Mouse (Mus musculus) myocyte (in vitro differentiated cells): ENCODE data around the gene Kcnk2. TPM values are rescaled to one million over a fixed set of nuclear protein-coding genes. Genes with fewer than 3 reads are reported as not detected.

Source experiments
- H3K27me3 ChIP-seq: one replicate; pipeline ENCODE4 v1.6.1; 2011; ENCODE audit not compliant: control insufficient read depth, insufficient read depth, insufficient read length
- H3K36me3 ChIP-seq: one replicate; pipeline ENCODE4 v1.6.1; 2011; ENCODE audit not compliant: control insufficient read depth, insufficient read depth
- H3K4me2 ChIP-seq: one replicate; pipeline ENCODE4 v1.6.1; 2011; ENCODE audit warnings: low read depth, control low read depth
- H3K4me3 ChIP-seq: one replicate; pipeline ENCODE4 v1.5.1; 2011; ENCODE audit warnings: mild to moderate bottlenecking, control low read depth, moderate library complexity
- H3K79me2 ChIP-seq: one replicate; pipeline ENCODE4 v1.6.1; 2011; ENCODE audit not compliant: control insufficient read depth, insufficient read depth
- H3ac ChIP-seq: one replicate; pipeline ENCODE4 v1.6.1; 2011; ENCODE audit not compliant: control insufficient read depth, insufficient read length
- CEBPB ChIP-seq: IDR thresholded peaks from 2 replicates; pipeline ENCODE4 v1.6.1; 2011; ENCODE audit warnings: mild to moderate bottlenecking, moderate library complexity; ENCODE audit not compliant: poor library complexity, insufficient read depth, severe bottlenecking
- E2F4 ChIP-seq: IDR thresholded peaks from one replicate; pipeline ENCODE4 v1.6.1; 2011; ENCODE audit warnings: mild to moderate bottlenecking, control low read depth, moderate library complexity; ENCODE audit not compliant: insufficient read depth
- MAX ChIP-seq: IDR thresholded peaks from one replicate; pipeline ENCODE4 v1.6.1; 2011; ENCODE audit warnings: low read depth, mild to moderate bottlenecking, control low read depth
- MYOD1 ChIP-seq, 3 experiments: IDR thresholded peaks; one replicate each; pipeline ENCODE4 v1.6.1; 2011; ENCODE audit warnings: control low read depth in 2 of 3, low read depth in 2 of 3, mild to moderate bottlenecking in 2 of 3, moderate library complexity in 1 of 3; ENCODE audit not compliant: insufficient read length in 2 of 3, control insufficient read depth in 1 of 3
- MYOG ChIP-seq, 3 experiments: IDR thresholded peaks; one replicate each; pipeline ENCODE4 v1.6.1; 2011; ENCODE audit warnings: control low read depth in 2 of 3, low read depth in 2 of 3, mild to moderate bottlenecking in 2 of 3; ENCODE audit not compliant: insufficient read length in 2 of 3, control insufficient read depth in 1 of 3, insufficient read depth in 1 of 3
- POLR2A ChIP-seq: IDR thresholded peaks from one replicate; pipeline ENCODE4 v1.6.1; 2011; ENCODE audit warnings: low read depth, mild to moderate bottlenecking, control low read depth, moderate library complexity; ENCODE audit not compliant: insufficient read length
- POLR2AphosphoS2 ChIP-seq: IDR thresholded peaks from one replicate; pipeline ENCODE4 v1.6.1; 2011; ENCODE audit warnings: low read depth, control low read depth; ENCODE audit not compliant: insufficient read length
- REST ChIP-seq: IDR thresholded peaks from one replicate; pipeline ENCODE4 v1.6.1; 2011; ENCODE audit warnings: mild to moderate bottlenecking, control low read depth, moderate library complexity; ENCODE audit not compliant: insufficient read depth, insufficient read length
- SRF ChIP-seq: IDR thresholded peaks from one replicate; pipeline ENCODE4 v1.6.1; 2011; ENCODE audit warnings: low read depth; ENCODE audit not compliant: control insufficient read depth, insufficient read length
- TCF12 ChIP-seq: IDR thresholded peaks from one replicate; pipeline ENCODE4 v1.6.1; 2011; ENCODE audit warnings: mild to moderate bottlenecking, control low read depth; ENCODE audit not compliant: poor library complexity, insufficient read depth, severe bottlenecking
- TCF3 ChIP-seq: IDR thresholded peaks from one replicate; pipeline ENCODE4 v1.6.1; 2011; ENCODE audit warnings: low read depth, control low read depth; ENCODE audit not compliant: insufficient read length
- USF1 ChIP-seq: IDR thresholded peaks from one replicate; pipeline ENCODE4 v1.6.1; 2011; ENCODE audit warnings: low read depth, mild to moderate bottlenecking, control low read depth, moderate library complexity
- polyA plus RNA-seq: library from polyadenylated mRNA; unstranded; fragments of >200 nt; fragmentation: generic; extraction: Trizol; gene quantifications from one replicate; pipeline ENCODE4 v1.2.1, GENCODE M21; 2012; ENCODE audit warnings: missing spikeins

Kcnk2 gene
- polyA plus RNA-seq, result 4.7 TPM

GRCm38 (mm10) chr1:189402223-189402943 lies at the start of gene Kcnk2:
Gene Kcnk2 (minus strand): TSS chr1:189402273.
- TF ChIP-seq USF1 (no peak), REST (no peak), SRF (no peak), POLR2A (no peak), CEBPB (no peak), E2F4 (no peak), MAX (no peak), MYOD1 (IDR thresholded peaks at IDR 0.05; ENCODE audit: control insufficient read depth in 1 of 3, insufficient read length in 2 of 3, low read depth in 2 of 3) (no peak), TCF12 (no peak), TCF3 (no peak), MYOG (IDR thresholded peaks at IDR 0.05; ENCODE audit: control insufficient read depth in 1 of 3, insufficient read depth in 1 of 3, insufficient read length in 2 of 3, low read depth in 2 of 3) (no peak), POLR2AphosphoS2 (no peak)
- no peak within 1 kb of the TSS for H3K4me2 ChIP-seq
- no peak within 1 kb of the TSS for H3ac ChIP-seq
- H3K4me3 ChIP-seq, result no peak within 1 kb of the TSS
- H3K27me3 ChIP-seq, result no peaks in the 10 kb centered on the region
- no peaks in the 10 kb centered on the region for H3K79me2 ChIP-seq
- H3K36me3 ChIP-seq, result no peaks in the 10 kb centered on the region

DNA sequence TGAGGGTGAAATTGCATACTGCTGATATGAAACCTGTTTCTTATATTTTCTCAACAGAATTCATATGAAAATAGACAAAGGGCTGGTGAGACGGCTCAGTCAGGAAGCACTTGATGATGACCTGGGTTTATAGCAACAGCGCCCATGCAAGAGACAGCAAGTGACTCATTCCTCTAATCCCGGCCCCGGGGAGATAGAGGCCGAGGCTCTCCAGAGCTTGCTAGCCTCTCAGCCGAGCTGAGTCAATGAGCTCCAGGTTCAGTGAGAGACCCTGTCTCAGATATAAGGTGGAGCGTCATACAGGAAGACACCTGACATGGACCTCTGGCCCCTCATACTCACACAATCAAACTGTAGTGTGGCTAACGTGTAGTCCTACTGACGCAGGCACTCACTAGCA lies 38.7 kb upstream of the Kcnk2 start:
- TF ChIP-seq E2F4 (no peak), MYOD1 (IDR thresholded peaks at IDR 0.05; ENCODE audit: control insufficient read depth in 1 of 3, insufficient read length in 2 of 3, low read depth in 2 of 3) (no peak), USF1 (no peak), MYOG (IDR thresholded peaks at IDR 0.05; ENCODE audit: control insufficient read depth in 1 of 3, insufficient read depth in 1 of 3, insufficient read length in 2 of 3, low read depth in 2 of 3) (no peak), POLR2A (no peak), POLR2AphosphoS2 (no peak), SRF (no peak), TCF3 (no peak), REST (no peak), MAX (no peak), CEBPB (no peak), TCF12 (no peak)
- Histone ChIP-seq H3K79me2 (no peaks in the 10 kb centered on the region), H3K4me3 (no peak overlapping the region), H3K36me3 (no peaks in the 10 kb centered on the region), H3ac (no peak overlapping the region), H3K27me3 (no peaks in the 10 kb centered on the region), H3K4me2 (no peak overlapping the region)

DNA sequence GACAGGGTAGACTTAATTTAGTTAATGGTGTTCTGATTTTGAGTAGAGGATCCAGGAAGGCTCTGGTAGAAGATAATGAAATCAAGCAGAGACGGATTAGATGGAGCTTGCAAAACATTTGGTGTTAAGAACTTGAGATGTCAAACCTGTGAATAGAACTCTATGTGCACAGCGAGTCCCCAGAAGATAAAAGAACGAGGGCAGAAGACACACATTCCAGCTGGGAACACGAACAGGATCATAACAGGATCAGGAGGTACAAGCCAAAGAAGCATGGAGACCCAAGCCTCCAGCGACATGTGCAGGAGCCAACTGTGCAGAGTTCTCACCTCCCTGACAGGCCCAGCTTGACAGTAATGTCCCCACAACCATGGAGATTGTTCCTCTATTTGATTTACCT lies 35.1 kb upstream of the Kcnk2 start:
- Histone ChIP-seq H3K79me2 (no peaks in the 10 kb centered on the region), H3K4me2 (no peak overlapping the region), H3ac (no peak overlapping the region), H3K36me3 (no peaks in the 10 kb centered on the region), H3K27me3 (no peaks in the 10 kb centered on the region), H3K4me3 (no peak overlapping the region)
- no peak for TF ChIP-seq E2F4
- TF ChIP-seq MAX, result no peak
- no peak for TF ChIP-seq TCF3
- no peak for TF ChIP-seq MYOG (IDR thresholded peaks at IDR 0.05; ENCODE audit: control insufficient read depth in 1 of 3, insufficient read depth in 1 of 3, insufficient read length in 2 of 3, low read depth in 2 of 3)
- TF ChIP-seq TCF12, result no peak
- no peak for TF ChIP-seq USF1
- no peak for TF ChIP-seq SRF
- TF ChIP-seq REST, result no peak
- TF ChIP-seq POLR2AphosphoS2, result no peak
- TF ChIP-seq MYOD1 (IDR thresholded peaks at IDR 0.05; ENCODE audit: control insufficient read depth in 1 of 3, insufficient read length in 2 of 3, low read depth in 2 of 3), result no peak
- no peak for TF ChIP-seq CEBPB
- no peak for TF ChIP-seq POLR2A

DNA sequence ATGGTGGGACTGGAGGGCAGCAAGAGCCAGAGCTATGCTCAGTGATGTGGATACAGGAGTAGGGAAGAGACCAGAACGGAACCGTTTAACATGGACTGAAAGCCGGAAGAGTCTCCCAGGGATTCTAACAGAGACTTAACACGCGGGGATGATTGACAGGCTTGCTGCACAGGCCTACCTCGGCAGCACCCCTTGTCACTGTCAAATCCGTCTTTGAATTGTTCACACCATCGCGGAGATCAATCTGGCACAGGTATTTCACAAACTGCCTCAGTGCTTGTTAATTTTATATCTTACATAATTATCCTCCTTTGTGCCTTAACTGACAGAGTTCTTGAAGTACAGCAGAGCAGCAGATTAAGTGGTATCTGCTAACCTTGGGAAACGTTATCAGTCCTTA lies 33.4 kb upstream of the Kcnk2 start:
- Histone ChIP-seq H3K36me3 (no peaks in the 10 kb centered on the region), H3K4me3 (no peak overlapping the region), H3ac (no peak overlapping the region), H3K79me2 (no peaks in the 10 kb centered on the region), H3K4me2 (no peak overlapping the region), H3K27me3 (no peaks in the 10 kb centered on the region)
- no peak for TF ChIP-seq TCF3
- no peak for TF ChIP-seq POLR2A
- TF ChIP-seq MYOG (IDR thresholded peaks at IDR 0.05; ENCODE audit: control insufficient read depth in 1 of 3, insufficient read depth in 1 of 3, insufficient read length in 2 of 3, low read depth in 2 of 3), result no peak
- TF ChIP-seq MYOD1 (IDR thresholded peaks at IDR 0.05; ENCODE audit: control insufficient read depth in 1 of 3, insufficient read length in 2 of 3, low read depth in 2 of 3), result no peak
- no peak for TF ChIP-seq USF1
- TF ChIP-seq REST, result no peak
- no peak for TF ChIP-seq POLR2AphosphoS2
- TF ChIP-seq E2F4, result no peak
- TF ChIP-seq SRF, result no peak
- TF ChIP-seq CEBPB, result no peak
- no peak for TF ChIP-seq MAX
- TF ChIP-seq TCF12, result no peak
